ENCODE assay signal across 16 mouse cellular contexts in genomic region chr11:103856641-103857040, GRCm38 (mm10).
"Had no signal": no experiment of that assay in that cellular context is flagged by ENCODE, and none has a peak within 500 bp of the region (broad histone marks: within the 10 kb centered on the region; RNA-seq: fewer than 3 reads in every experiment).

No protein-coding gene starts in this region.

- H3K27me3 ChIP-seq: neural tube, embryonic 13.5 days; neural tube, embryonic 15.5 days; stomach, embryonic 15.5 days had no signal

- H3K4me3 ChIP-seq: neural tube, embryonic 13.5 days; neural tube, embryonic 15.5 days; stomach, embryonic 15.5 days had no signal

- H3K9ac ChIP-seq: neural tube, embryonic 13.5 days; neural tube, embryonic 15.5 days; stomach, embryonic 15.5 days had no signal

- H3K4me2 ChIP-seq: neural tube, embryonic 13.5 days; neural tube, embryonic 15.5 days; stomach, embryonic 15.5 days had no signal

- H3K4me1 ChIP-seq: stomach, embryonic 15.5 days had no signal

- H3K9me3 ChIP-seq: neural tube, embryonic 13.5 days; neural tube, embryonic 15.5 days; stomach, embryonic 15.5 days had no signal

- DNase-seq: retina, postnatal 1 day; right cerebral cortex, adult 18-20 months; right cerebral cortex, postnatal 14 days; right cerebral cortex, postnatal 25 days; right cerebral cortex, postnatal 4 days; spleen, adult 18-20 months; thymus, adult 18-20 months; thymus, adult 2 months; thymus, postnatal 14 days; thymus, postnatal 25 days; thymus, postnatal 36 days; thymus, postnatal 4 days had no signal

- H3K27ac ChIP-seq: neural tube, embryonic 13.5 days; neural tube, embryonic 15.5 days; stomach, embryonic 15.5 days; stomach, postnatal 0 days had no signal
